Mouse (Mus musculus) stomach, embryonic 16.5 days (tissue): ENCODE results near the gene Rfx5. TPM values are rescaled to one million over a fixed set of nuclear protein-coding genes. Genes with fewer than 3 reads are reported as not detected.
"Not testable (repeated sequence)": the region's sequence is repeated elsewhere in the genome, so short reads cannot be mapped to it uniquely, and the experiment has no call there.

Experiments
- ATAC-seq: fragments of 200-750 bp; cut with Nextera tagmentation; 2 replicates; pipeline ENCODE4 v1.8.0; 2017; ENCODE audit warnings: moderate number of reproducible peaks, moderate TSS enrichment; ENCODE audit not compliant: insufficient read depth, low FRiP score
- H3K27ac ChIP-seq: fragments of 300-500 bp; sonication (generic); 2 replicates; pipeline ENCODE4 v1.5.1; 2014; ENCODE audit warnings: low read length
- H3K27me3 ChIP-seq: fragments of 300-500 bp; sonication (generic); 2 replicates; pipeline ENCODE4 v1.6.1; 2014; ENCODE audit warnings: low read length, control low read depth, mixed read lengths; ENCODE audit not compliant: control insufficient read depth, insufficient read depth
- H3K36me3 ChIP-seq: fragments of 300-500 bp; sonication (generic); 2 replicates; pipeline ENCODE4 v1.6.1; 2014; ENCODE audit warnings: low read length; ENCODE audit not compliant: control insufficient read depth, insufficient read depth
- H3K4me1 ChIP-seq: fragments of 300-500 bp; sonication (generic); 2 replicates; pipeline ENCODE4 v1.6.1; 2014; ENCODE audit warnings: low read length, control low read depth, mixed read lengths; ENCODE audit not compliant: control insufficient read depth, insufficient read depth
- H3K4me2 ChIP-seq: fragments of 300-500 bp; sonication (generic); 2 replicates; pipeline ENCODE4 v1.6.1; 2014; ENCODE audit warnings: low read depth, low read length, mixed read lengths
- H3K4me3 ChIP-seq: fragments of 300-500 bp; sonication (generic); replicated peaks from 2 replicates; pipeline ENCODE4 v1.5.1; 2014; ENCODE audit warnings: mild to moderate bottlenecking, low read length
- H3K9ac ChIP-seq: fragments of 300-500 bp; sonication (generic); 2 replicates; pipeline ENCODE4 v1.6.1; 2014; ENCODE audit warnings: low read length
- H3K9me3 ChIP-seq: fragments of 300-500 bp; sonication (generic); replicated peaks from 2 replicates; pipeline ENCODE4 v1.6.1; 2016; ENCODE audit warnings: low read length, control low read depth; ENCODE audit not compliant: control insufficient read depth
- WGBS: fragments of 180-500 bp; shearing (Covaris S2); extraction: QIAGEN DNeasy Blood & Tissue Kit; methylation state at CpG from one replicate; pipeline ENCODE4 v1.1.7; 2014; 5-methylcytosine and 5-hydroxymethylcytosine counted together
- polyA plus RNA-seq: library from polyadenylated mRNA; unstranded; fragments of >200 nt; fragmentation: Nextera tagmentation; extraction: Ambion mirVana; gene quantifications from 2 replicates; pipeline ENCODE4 v1.2.1, GENCODE M21; 2015

Gene Rfx5
- polyA plus RNA-seq, 1 experiment from 2014 or later, result 7.0 TPM

DNA sequence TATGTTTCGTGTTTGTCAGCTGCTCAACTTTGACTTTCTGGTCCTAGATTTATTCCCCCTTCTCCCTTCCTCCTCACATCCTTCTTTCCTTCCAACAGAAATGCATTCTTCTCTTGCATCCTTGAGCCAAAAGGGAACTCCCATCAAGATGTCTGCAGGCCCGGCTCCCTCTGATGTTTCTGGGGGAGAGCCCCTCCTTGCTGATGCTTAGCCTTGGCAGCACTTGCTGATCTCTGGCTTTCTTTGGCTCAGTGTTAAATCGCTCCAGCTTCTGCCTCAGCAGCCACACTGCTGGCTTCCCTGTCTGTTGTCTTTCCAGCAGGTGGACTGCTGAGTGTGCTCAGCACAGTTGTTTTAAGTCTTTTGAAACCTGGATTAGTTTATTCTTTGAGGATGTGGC is 32.8 kb upstream of the Rfx5 start:
- H3K27ac ChIP-seq, result no peak overlapping the region
- no peak overlapping the region for H3K4me2 ChIP-seq
- WGBS, result 47% methylated on average over 3 of the region's 3 CpGs
- H3K27me3 ChIP-seq, result no peaks in the 10 kb centered on the region
- H3K4me3 ChIP-seq, result no peak overlapping the region
- no peaks in the 10 kb centered on the region for H3K9me3 ChIP-seq
- ATAC-seq, result no peak
- H3K4me1 ChIP-seq, result 0 out of 2 replicates have a peak, but pooled peaks cover 6% of the 10 kb centered on the region
- no peak overlapping the region for H3K9ac ChIP-seq
- no peaks in the 10 kb centered on the region for H3K36me3 ChIP-seq

DNA sequence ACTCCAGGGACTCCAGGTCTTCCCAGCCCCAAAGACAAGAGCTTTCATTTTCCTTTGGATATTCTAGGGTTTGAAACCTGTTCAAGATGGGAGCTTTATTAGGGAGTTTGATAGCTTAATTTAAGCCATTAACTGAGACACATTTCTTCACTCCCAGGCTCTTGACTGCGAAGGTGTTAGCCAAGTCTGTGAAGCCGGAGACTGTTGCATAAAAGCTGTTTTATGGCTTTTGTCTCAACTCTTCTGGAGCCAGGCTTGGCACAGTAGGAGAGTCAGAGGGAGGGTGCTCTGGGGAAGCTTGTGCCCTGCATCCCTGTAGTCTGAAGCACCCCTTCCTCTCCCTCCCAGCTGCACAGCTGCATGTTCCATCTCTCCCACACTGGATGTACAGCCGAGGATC is 31.5 kb upstream of the Rfx5 start:
- no peak for ATAC-seq

DNA sequence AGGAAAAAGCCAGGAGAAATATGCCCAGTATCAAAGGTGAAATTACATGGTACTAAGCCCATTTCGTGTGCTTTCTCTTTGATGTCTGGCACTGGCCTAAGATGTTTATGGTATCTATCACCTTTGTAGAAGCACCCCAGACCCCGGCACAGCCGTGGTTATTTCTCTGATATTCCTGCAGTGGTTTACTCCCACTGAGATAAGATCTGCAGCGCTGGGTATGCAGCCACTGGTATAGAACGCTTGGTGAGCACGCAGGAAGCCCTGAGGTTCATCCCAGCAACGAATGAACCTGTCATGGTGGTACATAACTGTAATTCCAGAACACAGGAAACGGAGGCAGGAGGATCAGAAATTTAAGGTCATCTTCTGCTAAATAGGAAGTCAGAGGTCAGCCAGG is 29.2 kb upstream of the Rfx5 start:
- Histone ChIP-seq H3K4me3 (no peak overlapping the region), H3K9me3 (no peaks in the 10 kb centered on the region), H3K27me3 (no peaks in the 10 kb centered on the region), H3K27ac (no peak overlapping the region), H3K9ac (no peak overlapping the region), H3K4me1 (no peaks in the 10 kb centered on the region), H3K36me3 (no peaks in the 10 kb centered on the region), H3K4me2 (no peak overlapping the region)
- 39% methylated on average over 8 of the region's 8 CpGs for WGBS
- ATAC-seq, result no peak

More for the DNA sequence above, 31.5 kb upstream of the Rfx5 start:
- Histone ChIP-seq H3K4me3 (no peak overlapping the region), H3K9me3 (no peaks in the 10 kb centered on the region), H3K27me3 (no peaks in the 10 kb centered on the region), H3K4me1 (0 out of 2 replicates have a peak, but pooled peaks cover 6% of the 10 kb centered on the region), H3K4me2 (no peak overlapping the region), H3K27ac (no peak overlapping the region), H3K36me3 (no peaks in the 10 kb centered on the region), H3K9ac (no peak overlapping the region)
- WGBS, result 45% methylated on average over 3 of the region's 3 CpGs

DNA sequence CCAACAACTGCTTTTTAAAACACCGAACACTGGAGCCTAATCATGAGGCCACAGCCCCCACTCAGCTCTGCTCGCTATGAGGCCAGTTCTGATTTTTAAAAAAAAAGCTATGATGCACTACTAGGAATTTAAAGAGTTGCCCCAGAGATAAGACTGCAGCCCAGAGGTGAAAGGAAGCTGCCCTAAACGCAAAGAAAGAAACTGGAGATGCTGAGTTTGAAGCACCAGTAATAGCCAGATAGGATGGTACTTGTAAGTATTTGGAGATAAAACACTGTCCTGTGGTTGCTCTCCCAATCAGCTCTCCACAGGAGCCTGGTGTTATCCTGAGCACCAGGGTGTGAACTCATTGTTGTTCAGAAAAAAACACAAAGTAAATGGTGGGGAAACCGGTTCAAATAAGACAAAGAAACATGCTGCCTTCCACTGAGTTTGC is 27.6 kb upstream of the Rfx5 start:
- not testable (repeated sequence) for H3K4me3 ChIP-seq, H3K27ac ChIP-seq, H3K9me3 ChIP-seq, ATAC-seq, H3K27me3 ChIP-seq, H3K36me3 ChIP-seq, H3K4me1 ChIP-seq, H3K9ac ChIP-seq, H3K4me2 ChIP-seq
- WGBS, result 35% methylated on average over 4 of the region's 4 CpGs

DNA sequence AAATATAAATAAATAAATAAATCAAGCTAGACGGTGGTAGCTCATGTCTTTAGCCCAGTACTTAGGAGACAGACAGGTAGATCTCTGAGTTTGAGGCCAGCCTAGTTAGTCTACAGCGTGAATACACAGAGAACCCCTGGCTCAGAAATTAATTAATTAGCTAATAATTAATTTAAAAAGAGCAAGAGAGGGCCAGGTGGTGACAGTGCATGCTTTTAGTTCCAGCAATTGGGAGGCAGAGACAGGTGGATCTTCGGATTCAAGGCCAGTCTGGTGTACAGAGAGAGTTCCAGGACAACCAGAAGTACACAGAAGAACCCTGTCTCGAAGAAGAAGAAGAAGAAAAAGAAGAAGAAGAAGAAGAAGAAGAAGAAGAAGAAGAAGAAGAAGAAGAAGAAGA is 24.9 kb upstream of the Rfx5 start:
- H3K4me3 ChIP-seq, H3K9ac ChIP-seq, H3K27me3 ChIP-seq, H3K9me3 ChIP-seq, H3K4me2 ChIP-seq, H3K27ac ChIP-seq, ATAC-seq, H3K36me3 ChIP-seq: not testable (repeated sequence)
- peaks cover 16% of the 10 kb centered on the region for H3K4me1 ChIP-seq
- 92% methylated on average over 2 of the region's 4 CpGs for whole genome bisulfite sequencing

DNA sequence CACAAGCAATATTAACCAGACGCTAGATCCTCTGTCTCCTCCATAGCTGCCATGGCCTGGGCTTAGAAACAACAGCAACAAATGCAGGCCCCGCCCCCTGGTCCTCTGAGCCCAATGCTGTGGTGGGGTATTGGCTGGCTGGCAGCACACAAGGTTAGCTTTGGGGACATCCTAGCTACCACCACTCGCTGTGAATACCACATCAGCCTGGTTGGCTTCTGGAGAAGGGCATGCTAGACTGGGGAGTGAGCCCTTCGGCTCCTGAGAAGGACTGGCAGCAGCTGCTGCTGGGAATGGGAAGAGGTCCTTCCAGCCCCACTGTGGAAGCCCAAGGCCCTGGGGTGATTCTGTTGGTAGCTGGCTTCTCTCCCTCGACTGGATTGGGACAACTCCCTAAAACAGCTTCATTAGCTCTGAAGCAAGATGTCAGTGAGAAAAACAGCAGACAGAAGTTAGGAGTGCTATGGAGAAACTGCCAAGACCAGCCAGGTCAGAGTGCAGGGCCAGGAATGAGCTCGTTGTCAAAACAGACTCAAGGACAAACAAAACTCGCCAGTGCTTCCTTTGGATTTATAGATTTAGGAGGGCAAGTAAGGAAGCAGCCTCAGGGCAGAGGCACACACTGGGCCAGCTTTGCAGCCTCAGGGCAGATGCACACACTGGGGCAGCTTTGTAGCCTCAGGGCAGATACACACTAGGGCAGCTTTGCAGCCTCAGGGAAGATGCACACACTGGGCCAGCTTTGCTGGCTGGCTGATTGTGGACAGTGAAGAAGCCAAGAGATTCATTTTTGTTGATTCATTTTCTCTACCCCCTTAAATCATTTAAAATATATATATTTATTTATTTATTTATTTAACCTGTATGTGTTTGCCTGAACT is 23.2 kb upstream of the Rfx5 start:
- not testable (repeated sequence) for H3K4me2 ChIP-seq, H3K27me3 ChIP-seq, H3K4me3 ChIP-seq, H3K36me3 ChIP-seq, ATAC-seq, H3K9ac ChIP-seq, H3K9me3 ChIP-seq
- Histone ChIP-seq H3K4me1 (peaks cover 16% of the 10 kb centered on the region), H3K27ac (peak overlapping the region; percentile 79)
- 33% methylated on average over 7 of the region's 7 CpGs for WGBS

DNA sequence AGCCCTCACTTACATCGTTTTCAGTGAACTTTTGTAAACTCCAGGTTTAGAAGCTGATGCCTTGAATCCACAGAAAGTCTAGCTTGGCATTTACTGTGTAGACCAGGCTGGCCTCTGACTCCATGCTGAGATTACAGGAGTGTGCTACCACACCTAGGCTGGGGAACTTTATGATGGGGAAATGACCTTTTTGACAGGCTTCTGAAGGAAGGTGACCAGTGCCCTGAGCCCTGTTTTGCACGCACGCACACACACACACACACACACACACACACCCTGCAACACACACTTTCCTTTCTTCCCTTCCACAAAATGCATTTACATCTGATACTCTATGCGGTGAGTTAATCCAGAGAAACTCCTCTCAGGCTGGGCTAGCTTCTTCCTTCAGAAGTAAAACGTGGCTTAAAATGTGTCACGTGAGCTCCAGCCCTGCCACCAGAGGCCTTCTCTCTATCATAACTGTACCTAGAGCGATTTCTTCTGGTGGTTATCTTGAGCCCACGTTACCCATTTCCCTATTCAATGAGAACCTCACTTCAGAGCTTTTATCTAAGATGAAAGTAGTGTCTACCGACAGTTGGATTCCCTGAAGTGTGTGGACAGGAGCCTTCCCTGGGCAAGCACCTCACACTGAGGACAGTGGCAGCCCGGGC is 22.3 kb upstream of the Rfx5 start:
- not testable (repeated sequence) for H3K27ac ChIP-seq, H3K9ac ChIP-seq, H3K36me3 ChIP-seq, H3K27me3 ChIP-seq, H3K9me3 ChIP-seq, H3K4me2 ChIP-seq, H3K4me3 ChIP-seq, ATAC-seq
- peaks cover 16% of the 10 kb centered on the region for H3K4me1 ChIP-seq
- WGBS, result 82% methylated on average over 10 of the region's 10 CpGs

DNA sequence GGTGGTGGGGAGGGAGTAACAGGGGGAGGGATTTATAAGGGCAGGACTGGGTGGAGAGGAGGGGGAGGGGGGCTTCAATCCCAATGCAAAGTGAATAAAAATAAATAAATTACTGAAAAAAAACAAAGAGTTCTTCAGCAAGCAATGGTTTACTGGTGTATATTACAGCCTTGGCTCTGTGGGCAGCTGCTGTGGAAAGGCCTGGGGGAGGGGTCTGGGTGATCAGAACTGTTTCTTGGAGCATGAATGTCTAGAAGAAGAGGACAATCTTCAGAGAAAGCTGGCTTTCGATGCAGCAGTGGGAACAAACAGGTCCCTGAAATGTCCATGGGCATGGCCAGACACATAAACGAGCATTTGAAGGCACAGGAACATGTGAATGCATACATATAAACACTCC is 21.6 kb upstream of the Rfx5 start:
- ATAC-seq, H3K27me3 ChIP-seq, H3K4me3 ChIP-seq, H3K9me3 ChIP-seq, H3K36me3 ChIP-seq, H3K9ac ChIP-seq: not testable (repeated sequence)
- H3K4me2 ChIP-seq, result peak overlapping the region; percentile 60; the same call in 1 of the 2 replicates
- 38% methylated on average over 2 of the region's 2 CpGs for WGBS
- H3K27ac ChIP-seq, result peak overlapping the region; percentile 97
- peaks cover 16% of the 10 kb centered on the region for H3K4me1 ChIP-seq

DNA sequence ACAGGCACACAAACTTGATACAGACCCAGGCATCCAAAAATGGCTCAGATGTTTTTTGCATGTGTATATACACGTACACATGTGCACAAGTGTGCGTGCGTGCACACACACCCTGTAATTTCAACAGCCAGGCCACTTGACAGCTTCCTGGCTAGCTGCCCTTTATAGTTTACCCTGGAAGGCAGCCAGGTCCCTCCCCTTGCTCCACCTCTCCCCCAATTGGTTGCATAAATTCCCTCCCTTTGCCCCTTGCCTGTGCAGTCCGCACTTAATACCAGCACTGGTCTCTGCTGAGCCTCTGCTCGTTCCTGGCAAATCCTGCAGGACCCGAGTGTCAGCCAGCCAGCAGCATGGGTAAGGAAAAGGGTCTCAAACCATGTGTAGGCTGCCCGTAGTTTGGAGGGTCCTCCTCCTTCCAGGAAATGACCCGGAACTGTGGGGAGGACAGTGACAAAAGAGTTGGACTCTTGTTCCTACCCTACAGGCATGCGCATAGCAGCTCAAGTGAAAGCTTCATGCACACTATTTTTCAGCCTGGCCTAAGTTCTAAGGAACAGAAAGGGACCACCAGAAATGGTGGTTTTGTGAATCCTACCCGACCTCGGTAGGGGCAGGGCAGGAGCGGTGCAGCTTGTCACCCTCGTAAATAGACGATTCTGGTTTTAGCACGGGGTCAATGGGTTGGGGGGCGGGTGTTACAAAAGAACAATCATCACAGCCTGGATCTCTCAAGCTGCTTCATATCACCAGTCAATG is 20.9 kb upstream of the Rfx5 start, which contains the start of gene Selenbp1:
Selenbp1 (plus strand) TSS at position 248 of the 756 bp plus-strand sequence.
- peaks cover 16% of the 10 kb centered on the region for H3K4me1 ChIP-seq
- H3K27ac ChIP-seq, result peak within 1 kb of the TSS; percentile 97
- H3K9ac ChIP-seq, result peak within 1 kb of the TSS; percentile 71
- H3K9me3 ChIP-seq, result no peaks in the 10 kb centered on the region
- 3% methylated on average over 16 of the region's 16 CpGs for WGBS
- H3K4me2 ChIP-seq, result peak within 1 kb of the TSS; percentile 60
- H3K4me3 ChIP-seq, result peak within 1 kb of the TSS; percentile 51
- H3K36me3 ChIP-seq, result no peaks in the 10 kb centered on the region
- ATAC-seq, result peak; percentile 89
- H3K27me3 ChIP-seq, result no peaks in the 10 kb centered on the region
